Mouse (Mus musculus): ENCODE data around the gene Myh14.

DNA sequence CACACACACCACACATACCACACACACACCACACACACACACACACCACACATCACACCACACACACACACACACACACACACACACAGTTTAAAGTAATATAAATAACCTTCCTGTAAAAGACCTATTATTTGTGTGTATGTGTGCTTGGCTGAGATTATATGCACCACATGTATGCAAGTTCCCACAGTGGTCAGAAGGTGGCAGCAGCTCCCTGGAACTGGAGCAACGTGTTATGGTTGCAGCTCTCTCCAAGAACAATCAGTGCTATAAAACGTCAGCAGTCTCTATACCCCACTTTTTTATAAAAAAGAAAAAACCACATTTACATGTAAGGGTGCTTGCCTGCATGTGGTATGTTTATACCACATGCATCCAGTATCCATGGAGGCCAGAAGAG, 4.2 kb downstream of the Myh14 start:
- no peak; the same call in 1 of the 2 replicates for TF ChIP-seq CTCF (IDR thresholded peaks at IDR 0.05; ENCODE audit: low read depth)
- no peak for TF ChIP-seq EP300 (IDR thresholded peaks at IDR 0.05; ENCODE audit: low read depth)
